Mouse (Mus musculus): ENCODE results near the gene Srp14. TPM values are rescaled to one million over a fixed set of nuclear protein-coding genes. Genes with fewer than 3 reads are reported as not detected.

The Srp14 gene
- 120 and 130 TPM in 2 replicates for polyA plus RNA-seq (2015; fragmentation: Nextera tagmentation; extraction: Ambion mirVana)

- WGBS (ENCODE audit: insufficient replicate concordance) = under 1% methylated on average over 35 of the region's 35 CpGs
- peak within 1 kb of the TSS; percentile 88 for H3K4me2 ChIP-seq
Observed at GRCm38 (mm10) chr2:118479550-118479909, at the start of gene Srp14. TSS of gene Srp14 (minus strand) at chr2:118479711.

GRCm38 (mm10) chr2:118526545-118526944, 47.0 kb upstream of the Srp14 start:
- Histone ChIP-seq H3K27me3 (no peaks in the 10 kb centered on the region), H3K9ac (no peak overlapping the region), H3K27ac (no peak overlapping the region), H3K4me1 (replicated peaks) (peaks cover 26% of the 10 kb centered on the region), H3K4me3 (replicated peaks) (no peak overlapping the region), H3K4me2 (no peak overlapping the region), H3K36me3 (no peaks in the 10 kb centered on the region), H3K9me3 (replicated peaks) (no peaks in the 10 kb centered on the region)
- WGBS (ENCODE audit: insufficient replicate concordance) = 70% methylated on average over 5 of the region's 5 CpGs
- DNase-seq (no peak), ATAC-seq (ENCODE audit: low read depth) (no peak)

More at GRCm38 (mm10) chr2:118479550-118479909, at the start of gene Srp14:
- Histone ChIP-seq H3K36me3 (peaks cover 34% of the 10 kb centered on the region), H3K9me3 (replicated peaks) (no peaks in the 10 kb centered on the region), H3K27me3 (no peaks in the 10 kb centered on the region), H3K4me3 (replicated peaks) (peak within 1 kb of the TSS; percentile 96), H3K9ac (peak within 1 kb of the TSS; percentile 96), H3K4me1 (replicated peaks) (peaks cover 38% of the 10 kb centered on the region), H3K27ac (peak within 1 kb of the TSS; percentile 86)
- ATAC-seq (ENCODE audit: low read depth) (peak; percentile 94), DNase-seq (peak; percentile 87)

GRCm38 (mm10) chr2:118524811-118525210, 45.3 kb upstream of the Srp14 start:
- Histone ChIP-seq H3K9ac (no peak overlapping the region), H3K27ac (no peak overlapping the region), H3K4me3 (replicated peaks) (no peak overlapping the region), H3K27me3 (no peaks in the 10 kb centered on the region), H3K4me2 (no peak overlapping the region), H3K4me1 (replicated peaks) (peaks cover 31% of the 10 kb centered on the region), H3K9me3 (replicated peaks) (no peaks in the 10 kb centered on the region), H3K36me3 (no peaks in the 10 kb centered on the region)
- 59% methylated on average over 3 of the region's 3 CpGs for whole genome bisulfite sequencing (ENCODE audit: insufficient replicate concordance)
- ATAC-seq (ENCODE audit: low read depth) = no peak
- no peak for DNase-seq

- H3K36me3 ChIP-seq = no peaks in the 10 kb centered on the region
- no peak for DNase-seq
- 44% methylated on average over 5 of the region's 5 CpGs for WGBS (ENCODE audit: insufficient replicate concordance)
- H3K27me3 ChIP-seq = no peaks in the 10 kb centered on the region
- no peak overlapping the region for H3K4me2 ChIP-seq
- H3K9ac ChIP-seq = no peak overlapping the region
- no peak overlapping the region for H3K27ac ChIP-seq
- ATAC-seq (ENCODE audit: low read depth) = no peak
- no peak overlapping the region for H3K4me3 ChIP-seq (replicated peaks)
- no peaks in the 10 kb centered on the region for H3K9me3 ChIP-seq (replicated peaks)
- H3K4me1 ChIP-seq (replicated peaks) = peaks cover 32% of the 10 kb centered on the region
Observed at GRCm38 (mm10) chr2:118523163-118523730, 43.7 kb upstream of the Srp14 start.

GRCm38 (mm10) chr2:118522265-118522664, 42.8 kb upstream of the Srp14 start:
- no peaks in the 10 kb centered on the region for H3K36me3 ChIP-seq
- peaks cover 32% of the 10 kb centered on the region for H3K4me1 ChIP-seq (replicated peaks)
- no peaks in the 10 kb centered on the region for H3K9me3 ChIP-seq (replicated peaks)
- no peak overlapping the region for H3K4me2 ChIP-seq
- 4% methylated on average over 2 of the region's 2 CpGs for WGBS (ENCODE audit: insufficient replicate concordance)
- H3K27me3 ChIP-seq = no peaks in the 10 kb centered on the region
- ATAC-seq (ENCODE audit: low read depth) = no peak
- no peak overlapping the region for H3K4me3 ChIP-seq (replicated peaks)
- H3K27ac ChIP-seq = no peak overlapping the region
- no peak for DNase-seq
- H3K9ac ChIP-seq = no peak overlapping the region

GRCm38 (mm10) chr2:118520042-118520933, 40.8 kb upstream of the Srp14 start:
- no peaks in the 10 kb centered on the region for H3K27me3 ChIP-seq
- WGBS (ENCODE audit: insufficient replicate concordance) = 31% methylated on average over 9 of the region's 9 CpGs
- no peak for DNase-seq
- H3K4me1 ChIP-seq (replicated peaks) = peaks cover 32% of the 10 kb centered on the region
- H3K4me3 ChIP-seq (replicated peaks) = no peak overlapping the region
- no peak overlapping the region for H3K4me2 ChIP-seq
- no peak overlapping the region for H3K9ac ChIP-seq
- H3K36me3 ChIP-seq = no peaks in the 10 kb centered on the region
- peak overlapping the region; percentile 1; the same call in 1 of the 2 replicates for H3K27ac ChIP-seq
- H3K9me3 ChIP-seq (replicated peaks) = no peaks in the 10 kb centered on the region
- ATAC-seq (ENCODE audit: low read depth) = peak; percentile 65; the same call in 1 of the 2 replicates

- Histone ChIP-seq H3K4me1 (replicated peaks) (0 out of 2 replicates have a peak, but pooled peaks cover 9% of the 10 kb centered on the region), H3K4me3 (replicated peaks) (no peak overlapping the region), H3K36me3 (no peaks in the 10 kb centered on the region), H3K9me3 (replicated peaks) (no peaks in the 10 kb centered on the region), H3K9ac (no peak overlapping the region), H3K27me3 (no peaks in the 10 kb centered on the region), H3K4me2 (no peak overlapping the region), H3K27ac (no peak overlapping the region)
- DNase-seq (no peak), ATAC-seq (ENCODE audit: low read depth) (no peak)
- 62% methylated on average over 16 of the region's 16 CpGs for WGBS (ENCODE audit: insufficient replicate concordance)
Observed at GRCm38 (mm10) chr2:118512418-118513377, 33.2 kb upstream of the Srp14 start.

GRCm38 (mm10) chr2:118511779-118512417, 32.4 kb upstream of the Srp14 start:
- H3K27me3 ChIP-seq = no peaks in the 10 kb centered on the region
- H3K4me3 ChIP-seq (replicated peaks) = no peak overlapping the region
- H3K9me3 ChIP-seq (replicated peaks) = no peaks in the 10 kb centered on the region
- no peak overlapping the region for H3K27ac ChIP-seq
- ATAC-seq (ENCODE audit: low read depth) (no peak), DNase-seq (no peak)
- 0 out of 2 replicates have a peak, but pooled peaks cover 9% of the 10 kb centered on the region for H3K4me1 ChIP-seq (replicated peaks)
- 33% methylated on average over 11 of the region's 11 CpGs for WGBS (ENCODE audit: insufficient replicate concordance)
- H3K36me3 ChIP-seq = no peaks in the 10 kb centered on the region
- no peak overlapping the region for H3K4me2 ChIP-seq
- H3K9ac ChIP-seq = no peak overlapping the region

- 67% methylated on average over 29 of the region's 29 CpGs for WGBS (ENCODE audit: insufficient replicate concordance)
- H3K4me2 ChIP-seq = no peak overlapping the region
- DNase-seq = no peak
- ATAC-seq (ENCODE audit: low read depth) = no peak
- no peaks in the 10 kb centered on the region for H3K9me3 ChIP-seq (replicated peaks)
- H3K36me3 ChIP-seq = no peaks in the 10 kb centered on the region
- no peak overlapping the region for H3K27ac ChIP-seq
- 0 out of 2 replicates have a peak, but pooled peaks cover 9% of the 10 kb centered on the region for H3K4me1 ChIP-seq (replicated peaks)
- H3K9ac ChIP-seq = no peak overlapping the region
- no peaks in the 10 kb centered on the region for H3K27me3 ChIP-seq
- H3K4me3 ChIP-seq (replicated peaks) = no peak overlapping the region
Observed at GRCm38 (mm10) chr2:118510447-118511310, 31.2 kb upstream of the Srp14 start.

All from liver, embryonic 13.5 days (tissue).